Mouse (Mus musculus): ENCODE results near the gene Dnajb12. TPM values are rescaled to one million over a fixed set of nuclear protein-coding genes. Genes with fewer than 3 reads are reported as not detected.

The Dnajb12 gene
- 7.6 TPM for polyA plus RNA-seq (2014; fragmentation: Illumina TruSeq; extraction: RNeasy Lipid Tissue Mini Kit (QIAGEN cat#74804); ENCODE audit: low read depth, low replicate concordance)

DNA sequence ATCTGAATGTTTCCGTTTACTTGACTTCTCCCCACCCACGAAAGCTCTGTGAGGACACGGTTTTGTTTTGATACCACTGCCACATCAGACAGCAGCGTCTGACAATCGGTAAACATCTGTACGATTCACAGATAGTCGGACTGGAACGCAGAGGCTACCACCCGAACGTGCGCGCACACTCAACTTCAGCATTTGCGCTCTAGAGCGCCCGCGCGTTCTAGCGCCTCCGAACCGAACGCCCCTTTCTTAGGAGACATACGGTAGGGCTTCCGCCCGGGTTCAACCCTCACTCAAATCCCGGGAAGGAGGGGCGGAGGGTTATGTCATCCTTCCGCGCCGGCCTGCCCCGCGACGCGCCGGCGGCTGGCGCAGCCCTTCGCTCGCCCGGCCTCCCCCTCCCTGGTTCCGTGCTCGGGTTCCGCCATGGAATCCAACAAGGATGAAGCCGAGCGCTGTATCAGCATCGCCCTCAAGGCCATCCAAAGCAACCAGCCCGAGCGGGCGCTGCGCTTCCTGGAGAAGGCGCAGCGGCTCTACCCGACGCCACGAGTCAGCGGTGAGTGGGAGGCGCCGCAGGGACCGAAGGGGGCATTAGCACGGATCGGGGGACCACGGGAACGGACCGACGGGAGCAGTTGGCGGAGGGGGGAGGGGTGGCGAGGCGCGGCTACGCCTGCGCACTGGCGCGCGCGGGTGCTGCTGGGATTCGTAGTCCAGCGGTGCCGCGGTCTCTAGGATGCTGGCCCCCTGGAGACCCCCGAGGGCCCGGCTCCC, at the start of gene Dnajb12:
Dnajb12 (plus strand) TSS at position 302 of the 774 bp plus-strand sequence.

Other genes starting within 250 kb of the Dnajb12 start
- 45.5 TPM for gene Micu1, start 177.1 kb upstream of the Dnajb12 start, polyA plus RNA-seq (2014; fragmentation: Illumina TruSeq; extraction: RNeasy Lipid Tissue Mini Kit (QIAGEN cat#74804); ENCODE audit: low read depth, low replicate concordance)
- gene Ddit4, start 72.3 kb downstream of the Dnajb12 start, polyA plus RNA-seq (2014; fragmentation: Illumina TruSeq; extraction: RNeasy Lipid Tissue Mini Kit (QIAGEN cat#74804); ENCODE audit: low read depth, low replicate concordance): 3.5 TPM
- gene Ascc1, start 123.2 kb downstream of the Dnajb12 start, polyA plus RNA-seq (2014; fragmentation: Illumina TruSeq; extraction: RNeasy Lipid Tissue Mini Kit (QIAGEN cat#74804); ENCODE audit: low read depth, low replicate concordance): 24.5 TPM
- gene Anapc16, start 123.6 kb downstream of the Dnajb12 start, polyA plus RNA-seq (2014; fragmentation: Illumina TruSeq; extraction: RNeasy Lipid Tissue Mini Kit (QIAGEN cat#74804); ENCODE audit: low read depth, low replicate concordance): 24.5 TPM
- gene Spock2, start 226.7 kb downstream of the Dnajb12 start, polyA plus RNA-seq (2014; fragmentation: Illumina TruSeq; extraction: RNeasy Lipid Tissue Mini Kit (QIAGEN cat#74804); ENCODE audit: low read depth, low replicate concordance): 0.28 TPM